Mouse (Mus musculus) retina, postnatal 7 days (tissue): ENCODE measurements around the gene Fgf13.

ENCODE experiments used
- DNase-seq: peaks from one replicate; pipeline ENCODE4 v3.0.0-alpha.2; 2012; ENCODE audit warnings: low read depth, low spot score

The Fgf13 gene

GRCm38 (mm10) chrX:59567695-59568431 lies at the start of gene Fgf13:
TSS of gene Fgf13 (minus strand) at chrX:59568071.
- no peak for DNase-seq

GRCm38 (mm10) chrX:59606535-59606934 lies 38.7 kb upstream of the Fgf13 start:
- DNase-seq, result no peak

DNA sequence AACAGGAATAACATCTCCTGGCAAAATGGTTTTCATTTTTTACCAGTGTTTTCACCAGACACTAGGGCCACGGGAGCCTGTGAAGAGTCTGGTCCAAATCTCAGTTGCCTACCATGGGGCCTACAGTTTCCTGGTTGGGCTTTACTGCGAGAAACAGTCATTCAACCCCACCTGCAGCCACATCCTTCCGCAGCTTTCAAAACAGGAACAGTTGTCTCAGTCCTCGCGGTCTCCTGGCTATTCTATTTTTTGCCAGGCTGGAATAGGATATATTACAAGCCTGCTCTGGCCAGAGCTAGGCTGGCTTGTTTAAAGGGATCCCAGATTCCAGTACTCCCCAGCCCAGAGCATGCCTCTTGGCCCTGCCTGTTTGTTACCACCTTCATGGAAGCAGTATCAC lies 21.2 kb upstream of the Fgf13 start:
- no peak for DNase-seq

- no peak for DNase-seq
Measured at GRCm38 (mm10) chrX:59585508-59586186, 17.8 kb upstream of the Fgf13 start.

GRCm38 (mm10) chrX:59584034-59584433 lies 16.2 kb upstream of the Fgf13 start:
- no peak for DNase-seq

GRCm38 (mm10) chrX:59566826-59567694 lies 811 bp downstream of the Fgf13 start:
- DNase-seq, result no peak

DNA sequence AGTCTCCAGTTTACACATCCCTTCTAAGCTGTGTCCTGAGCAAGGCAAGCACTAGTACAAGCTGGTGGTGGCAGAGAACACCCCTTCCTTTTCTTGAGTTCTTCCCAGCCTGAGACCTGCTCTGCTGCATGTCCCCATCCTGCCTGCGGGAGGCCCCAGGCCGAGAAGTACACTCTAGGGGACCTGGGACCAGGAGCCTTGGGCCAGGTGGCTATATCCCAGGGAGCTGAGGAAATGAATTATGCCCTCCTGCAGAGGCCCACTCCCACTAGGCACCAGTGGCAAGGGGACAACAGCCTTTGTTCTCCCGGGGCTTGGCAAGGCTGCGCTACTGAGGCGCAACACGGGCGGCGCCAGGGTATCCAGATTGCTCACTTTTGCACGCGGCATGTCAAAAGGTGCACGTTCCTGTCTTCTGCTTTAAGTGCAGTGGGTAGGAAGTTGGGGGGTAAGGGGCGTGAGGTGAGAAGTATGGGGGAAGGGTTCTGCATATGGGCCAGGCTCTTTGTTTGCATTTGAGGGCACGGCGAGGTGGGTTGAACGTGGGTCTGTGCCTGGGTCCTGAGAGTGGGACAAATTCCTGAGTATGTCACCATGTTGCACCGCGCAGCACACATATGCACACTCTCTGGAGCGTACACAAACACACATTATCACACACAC lies 1.7 kb downstream of the Fgf13 start:
- DNase-seq, result no peak

DNA sequence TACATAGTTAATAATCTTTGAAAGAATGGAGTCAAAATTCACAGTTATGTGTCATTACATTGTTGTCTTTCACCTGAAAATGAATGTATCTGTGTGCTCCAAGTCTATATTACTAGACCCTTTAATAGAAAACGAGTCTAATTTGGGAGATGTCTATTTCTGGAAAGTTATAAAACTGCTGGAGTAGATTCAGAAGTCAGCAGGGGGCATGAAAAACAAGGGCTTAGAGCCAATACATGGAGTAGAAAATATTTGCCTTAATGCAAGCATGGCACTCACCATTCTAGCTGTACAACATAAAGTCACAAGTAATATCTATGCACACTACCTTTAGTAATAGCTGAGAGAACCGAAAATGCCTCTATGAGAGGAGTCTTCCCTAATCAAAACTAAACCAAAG lies 19.9 kb downstream of the Fgf13 start:
- DNase-seq, result no peak

DNA sequence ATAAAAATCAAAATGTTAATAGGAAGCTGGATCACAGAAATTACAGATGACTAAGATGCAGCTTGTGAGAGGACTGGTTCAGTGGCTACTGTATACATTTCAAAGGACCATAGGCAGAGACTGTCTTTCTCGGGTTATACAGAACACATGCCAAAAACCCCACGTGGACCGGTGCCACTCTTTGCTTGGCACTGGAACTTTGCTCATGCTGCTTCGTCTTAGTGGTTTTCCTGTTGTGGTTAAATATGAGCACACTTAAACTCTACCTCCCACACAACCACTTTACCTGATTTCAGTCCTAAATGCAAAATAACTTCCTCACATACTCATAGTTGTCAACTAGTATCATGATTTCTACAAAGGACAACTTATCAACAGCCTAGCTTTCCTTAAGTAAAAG lies 59.6 kb downstream of the Fgf13 start:
- DNase-seq, result no peak

GRCm38 (mm10) chrX:59493388-59493787 lies 74.5 kb downstream of the Fgf13 start:
- DNase-seq, result no peak

- DNase-seq, result no peak
Measured at GRCm38 (mm10) chrX:59485426-59485825, 82.4 kb downstream of the Fgf13 start.

DNA sequence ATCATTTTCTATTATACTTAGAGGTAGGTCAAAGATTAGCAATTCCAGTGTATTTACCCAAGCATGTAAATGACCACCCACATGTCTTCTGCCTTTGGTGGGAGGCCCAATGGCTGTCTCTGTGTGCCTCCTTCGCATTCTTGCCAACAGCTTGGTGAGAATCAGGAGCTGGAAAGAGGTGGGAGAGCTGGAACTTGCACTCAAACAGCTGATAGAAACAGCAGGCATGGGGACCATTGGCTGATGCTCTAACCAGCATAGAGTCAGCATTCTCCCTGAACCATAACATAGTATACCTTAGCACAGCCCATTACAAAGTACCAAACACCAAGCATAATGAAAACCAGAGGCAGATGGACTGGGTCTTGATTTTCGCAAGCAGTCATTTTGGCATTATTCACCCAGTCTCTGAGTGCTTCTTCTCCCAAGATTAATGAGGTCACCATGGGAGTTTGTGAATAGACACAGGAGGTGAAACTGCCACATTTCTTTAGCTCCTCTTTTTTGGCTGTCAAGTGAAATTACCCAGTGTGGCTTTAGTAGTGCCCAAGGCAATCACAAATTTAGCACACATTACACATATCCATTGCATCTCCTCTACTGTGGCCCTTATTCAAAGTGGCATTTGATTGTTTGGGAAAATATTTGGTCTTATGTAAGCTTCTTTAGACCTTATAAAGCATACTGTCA lies 165.1 kb downstream of the Fgf13 start:
- DNase-seq, result no peak

DNA sequence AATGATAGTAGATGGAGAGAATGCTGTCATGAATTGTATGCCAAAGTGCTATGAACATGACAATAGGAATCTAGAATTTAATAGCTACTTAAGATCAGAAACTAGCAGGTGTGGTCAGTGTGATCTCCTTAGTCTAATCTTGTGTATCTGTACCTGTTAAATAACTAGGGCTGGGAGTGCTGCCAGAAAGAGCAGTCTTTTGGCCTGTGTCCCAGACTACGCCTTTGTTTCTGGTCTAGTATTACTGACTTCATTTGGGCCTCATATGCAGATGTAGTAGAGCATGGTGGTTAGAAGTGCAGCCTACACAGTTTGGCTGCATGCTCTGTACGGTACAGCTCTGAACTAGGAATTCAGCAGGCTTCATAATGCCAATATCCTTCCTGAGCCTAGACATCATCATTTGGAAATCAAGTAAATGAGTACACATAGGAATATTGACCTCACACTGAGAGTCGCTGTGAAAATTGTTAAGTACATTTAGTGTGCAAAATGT lies 276.9 kb downstream of the Fgf13 start:
- DNase-seq, result no peak

GRCm38 (mm10) chrX:59251576-59251975 lies 316.3 kb downstream of the Fgf13 start:
- DNase-seq, result no peak

DNA sequence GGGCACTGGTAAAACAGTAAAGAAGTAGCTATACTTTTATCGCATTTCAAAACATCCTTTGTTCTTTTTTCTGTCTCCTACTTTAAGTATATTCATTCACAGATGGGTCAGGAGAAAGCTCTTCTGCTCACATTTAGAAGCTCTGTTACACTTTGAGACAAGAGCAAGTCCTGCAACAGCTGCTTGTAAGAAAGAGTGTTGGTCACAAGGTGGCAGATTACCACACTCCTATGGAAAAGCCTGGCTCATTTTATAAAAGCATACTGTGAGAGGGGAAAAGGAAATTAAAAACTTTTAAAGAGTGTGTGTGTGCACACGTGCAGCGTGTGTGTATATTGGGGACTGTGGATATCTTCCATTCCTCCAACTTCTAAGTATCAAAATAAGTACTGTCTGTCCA lies 324.1 kb downstream of the Fgf13 start:
- DNase-seq, result no peak

- no peak for DNase-seq
Measured at GRCm38 (mm10) chrX:59243176-59243575, 324.7 kb downstream of the Fgf13 start.

DNA sequence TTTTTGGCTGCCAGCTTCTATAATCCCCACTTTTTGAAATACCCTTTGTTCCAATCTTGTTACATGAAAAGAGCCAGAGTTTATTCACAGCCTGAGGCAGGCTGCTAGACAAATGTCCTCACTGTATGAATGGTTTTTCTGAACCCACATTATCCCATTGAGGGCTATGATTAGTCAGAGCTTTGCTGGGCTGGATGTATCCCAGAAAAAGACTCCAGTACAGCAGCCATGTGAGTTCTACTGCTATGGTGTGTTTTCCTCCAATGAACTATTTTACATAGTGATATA lies 326.5 kb downstream of the Fgf13 start:
- DNase-seq, result no peak

- no peak for DNase-seq
Measured at GRCm38 (mm10) chrX:59240683-59241459, 327.0 kb downstream of the Fgf13 start.

- no peak for DNase-seq
Measured at GRCm38 (mm10) chrX:59220675-59221074, 347.2 kb downstream of the Fgf13 start.

DNA sequence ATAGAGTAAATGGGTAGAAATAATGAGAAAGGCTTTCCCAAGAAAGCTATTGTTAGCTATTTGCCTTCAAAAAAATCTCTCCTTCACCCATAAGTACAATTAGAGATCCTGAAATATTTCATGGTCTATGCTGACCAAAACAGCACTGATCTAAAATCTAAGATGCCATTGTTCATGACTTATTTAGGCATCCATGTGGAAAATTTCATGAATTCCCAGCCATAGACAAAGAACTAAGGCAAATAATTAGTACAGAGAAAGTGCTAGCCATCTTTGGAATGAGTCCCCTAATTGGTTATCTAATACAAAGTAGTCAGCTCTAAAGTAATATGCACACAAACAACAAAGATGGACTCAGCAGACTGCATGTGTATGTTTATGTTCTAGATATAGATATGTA lies 366.7 kb downstream of the Fgf13 start:
- no peak for DNase-seq

DNA sequence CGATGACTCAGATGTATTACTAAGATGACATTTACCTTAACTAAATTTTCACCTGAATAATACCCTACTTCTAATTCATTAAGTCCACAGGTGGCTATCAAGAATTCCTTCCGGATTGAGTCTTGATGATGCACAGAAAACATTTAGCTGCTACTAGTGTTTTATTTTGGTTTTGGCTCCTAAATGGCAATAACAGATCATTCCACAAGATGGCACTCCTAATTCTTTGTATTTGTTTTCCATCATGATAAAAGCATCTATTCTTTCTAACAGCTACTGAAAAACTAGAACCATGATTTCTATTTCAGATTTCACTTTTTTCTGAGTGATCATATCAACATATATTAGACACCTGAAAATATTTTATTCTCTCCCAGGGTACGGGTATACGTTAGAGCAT lies 373.7 kb downstream of the Fgf13 start:
- no peak for DNase-seq
